Mouse (Mus musculus): ENCODE results near the gene Shank2.
A peak's percentile ranks its signal among the peaks of the same experiment; 100 is the strongest.

The Shank2 gene

DNA sequence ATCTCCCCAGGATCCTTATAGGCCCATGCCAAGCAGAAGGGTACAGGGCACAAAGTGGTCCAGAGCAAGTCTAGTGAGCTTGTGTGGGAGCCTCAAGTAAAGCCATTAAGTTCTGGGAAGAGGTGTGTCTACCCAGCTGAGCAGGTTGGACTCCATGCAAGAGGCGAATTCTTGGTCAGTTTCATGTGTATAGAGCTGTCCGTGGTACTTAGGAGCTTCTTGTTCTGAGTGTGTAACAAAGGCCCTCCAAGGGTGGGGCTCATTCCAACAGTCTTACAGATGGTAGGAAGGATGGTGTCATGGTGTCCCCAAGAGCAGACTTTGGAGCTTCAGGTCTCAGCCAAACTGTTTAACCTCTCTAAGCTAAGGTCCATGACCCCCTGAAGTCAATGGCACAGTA, 158.3 kb downstream of the Shank2 start:
- DNase-seq (ENCODE audit: low read depth in 2 of 2, low spot score in 2 of 2): no peak

DNA sequence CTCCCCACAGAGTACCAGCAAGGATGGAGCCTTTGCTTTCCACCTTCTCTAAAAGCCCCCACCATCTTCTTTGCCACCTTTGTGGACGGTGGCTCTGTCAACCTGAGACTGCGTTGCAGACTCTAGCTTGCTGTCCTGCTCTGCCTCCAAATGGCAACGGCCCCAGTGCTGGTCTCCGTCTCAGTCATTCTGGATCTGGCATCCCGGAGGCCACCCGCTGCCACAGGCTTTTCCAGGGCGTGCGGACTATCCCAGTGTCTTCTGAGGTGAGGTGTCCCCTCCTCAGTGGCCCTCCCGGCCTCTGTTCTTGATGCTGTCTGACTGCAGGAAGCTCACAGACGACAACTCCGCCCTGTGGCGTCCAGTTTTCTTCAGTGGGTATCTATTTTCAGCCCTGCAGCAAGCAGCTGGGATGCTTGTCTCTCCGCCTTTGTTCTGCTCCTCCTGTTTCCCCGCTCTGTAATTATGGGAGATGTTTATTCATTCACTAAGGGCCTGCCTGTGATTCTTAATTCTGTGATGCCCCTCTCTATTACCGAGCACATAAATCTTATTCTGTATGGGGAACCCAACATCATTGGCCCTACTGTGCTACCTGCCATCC, 159.0 kb downstream of the Shank2 start:
- no peak for DNase-seq (ENCODE audit: low read depth in 2 of 2, low spot score in 2 of 2)

DNA sequence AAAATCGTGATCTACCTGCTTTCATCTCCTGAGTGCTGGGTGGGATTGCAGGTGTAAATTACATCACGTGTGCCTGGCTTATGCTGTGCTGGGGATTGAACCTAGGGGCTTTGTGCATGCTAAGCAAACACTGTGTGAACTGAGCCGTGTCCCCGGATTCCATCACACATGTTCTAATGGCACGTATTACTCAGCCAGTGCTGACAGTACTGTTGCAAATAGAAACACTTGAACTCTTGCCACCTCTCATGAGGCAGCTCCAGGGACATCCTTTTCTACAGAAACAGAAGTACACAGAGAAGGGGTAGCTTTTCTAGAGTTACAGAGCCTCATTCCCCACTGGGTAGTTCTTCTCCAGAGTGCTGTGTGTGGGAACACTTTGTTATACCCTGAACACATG, 168.5 kb downstream of the Shank2 start:
- DNase-seq (ENCODE audit: low read depth in 2 of 2, low spot score in 2 of 2): no peak

DNA sequence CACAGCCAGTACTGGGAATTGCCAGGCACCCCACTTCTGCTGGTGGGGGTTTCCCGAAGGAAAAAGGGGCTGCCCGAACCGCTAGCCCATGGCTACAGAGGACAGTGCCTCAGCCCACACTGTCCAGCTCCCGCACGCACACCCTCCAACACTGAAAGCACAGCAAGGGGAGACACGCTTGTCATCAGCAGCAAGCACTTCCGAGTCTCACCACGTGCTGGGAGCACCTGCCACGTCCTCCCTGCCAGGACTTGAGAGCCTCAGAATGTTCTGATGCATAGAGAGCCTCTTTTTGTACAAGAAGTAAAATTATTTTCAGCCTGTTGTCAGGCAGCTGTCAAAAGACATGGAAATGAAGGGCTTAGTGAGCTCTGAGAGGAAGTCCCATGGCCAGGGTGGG, 169.0 kb downstream of the Shank2 start:
- no peak for DNase-seq (ENCODE audit: low read depth in 2 of 2, low spot score in 2 of 2)

DNA sequence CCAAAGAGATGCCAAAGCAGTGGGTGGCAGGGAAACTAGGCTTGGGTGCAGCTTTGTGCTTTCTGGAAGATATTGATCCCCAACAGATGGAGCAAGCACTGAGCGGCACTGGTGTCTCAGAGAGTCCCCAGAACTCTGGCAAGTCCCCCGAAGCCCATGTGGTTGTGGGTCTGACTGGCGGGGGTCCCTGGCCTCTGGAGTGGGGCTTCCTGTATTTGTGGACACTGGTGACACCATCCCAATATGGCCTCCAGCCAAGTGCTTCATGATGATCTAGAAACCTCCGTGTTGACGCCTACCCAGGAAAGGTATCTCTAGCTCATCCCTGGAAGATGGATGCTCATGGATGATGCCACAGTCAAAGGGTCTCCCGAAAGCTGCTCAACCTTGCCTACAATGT, 172.1 kb downstream of the Shank2 start:
- no peak for DNase-seq (ENCODE audit: low read depth in 2 of 2, low spot score in 2 of 2)

DNA sequence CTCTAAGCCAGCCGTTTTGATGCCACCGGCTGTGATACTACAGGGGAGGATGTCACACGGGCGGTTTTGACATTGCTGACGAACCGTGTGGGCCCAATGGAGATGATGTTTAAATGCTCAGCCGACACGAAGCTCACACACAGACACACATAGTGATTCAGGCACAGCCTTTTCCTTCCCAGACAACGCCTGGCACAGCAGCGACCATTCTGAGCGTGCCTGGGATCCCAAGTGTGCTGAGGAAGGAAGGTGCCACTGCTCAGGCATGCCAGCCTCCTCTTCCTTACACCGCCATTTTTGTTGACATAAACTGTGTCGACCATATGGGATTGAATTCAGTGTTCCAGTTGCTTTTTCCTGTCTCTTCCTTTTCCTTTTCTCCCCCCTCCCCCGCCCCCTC, 172.6 kb downstream of the Shank2 start:
- no peak for DNase-seq (ENCODE audit: low read depth in 2 of 2, low spot score in 2 of 2)

DNA sequence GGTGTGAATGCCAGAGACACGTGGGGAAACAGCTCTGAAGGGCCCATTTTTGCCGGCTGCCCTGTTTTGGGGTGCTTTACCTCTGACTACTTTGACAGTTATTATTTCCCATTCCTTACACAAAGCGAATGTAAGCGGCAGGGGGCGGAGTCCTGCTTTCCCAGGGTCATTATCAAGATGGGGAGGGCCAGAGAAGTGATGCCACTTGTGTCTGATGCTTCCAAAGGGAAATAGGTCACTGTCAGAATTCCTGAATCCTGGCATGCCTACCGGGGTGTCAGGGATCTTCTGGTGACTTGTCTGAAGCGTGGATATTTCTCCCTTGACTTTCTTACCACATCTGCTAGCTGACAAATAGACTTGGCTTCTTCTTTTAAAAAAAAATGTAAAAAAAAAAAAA, 173.3 kb downstream of the Shank2 start:
- no peak for DNase-seq (ENCODE audit: low read depth in 2 of 2, low spot score in 2 of 2)

DNA sequence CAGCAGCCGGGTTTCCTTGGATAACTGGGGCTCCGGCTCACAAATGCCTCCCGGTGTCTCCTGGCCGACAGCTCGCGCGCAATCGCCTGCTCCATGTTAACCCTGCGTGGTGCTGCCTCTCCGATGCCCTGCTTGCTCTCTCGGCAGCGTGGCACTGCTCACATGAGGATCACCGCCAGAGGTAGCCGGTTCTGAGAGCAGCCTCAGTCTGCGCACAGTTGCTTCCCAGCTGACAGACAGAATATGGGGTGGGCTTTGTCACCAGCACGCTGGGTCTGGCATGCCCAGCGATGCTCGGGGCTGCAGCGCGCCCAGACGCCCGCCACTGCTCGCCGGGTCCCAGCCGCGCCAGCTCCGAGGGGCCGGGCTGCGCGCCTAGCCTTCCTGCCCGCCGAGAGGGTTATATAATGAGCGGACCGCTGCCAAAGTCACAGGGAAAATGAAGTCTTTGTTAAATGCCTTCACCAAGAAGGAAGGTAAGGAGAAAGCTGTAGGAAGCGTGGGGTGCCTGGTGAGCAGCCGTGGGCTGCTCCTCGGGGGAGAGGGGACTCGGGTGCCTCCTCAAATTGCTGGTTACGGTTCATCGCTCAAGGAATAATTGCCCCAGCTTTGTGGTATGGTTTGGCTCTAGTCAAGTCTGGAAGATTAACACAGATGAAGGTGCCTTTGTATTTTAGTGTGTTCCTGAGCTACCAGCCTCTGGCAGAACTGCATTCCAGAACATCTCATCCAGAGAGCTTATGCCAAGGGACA, 173.9 kb downstream of the Shank2 start:
- no peak for DNase-seq (ENCODE audit: low read depth in 2 of 2, low spot score in 2 of 2)

DNA sequence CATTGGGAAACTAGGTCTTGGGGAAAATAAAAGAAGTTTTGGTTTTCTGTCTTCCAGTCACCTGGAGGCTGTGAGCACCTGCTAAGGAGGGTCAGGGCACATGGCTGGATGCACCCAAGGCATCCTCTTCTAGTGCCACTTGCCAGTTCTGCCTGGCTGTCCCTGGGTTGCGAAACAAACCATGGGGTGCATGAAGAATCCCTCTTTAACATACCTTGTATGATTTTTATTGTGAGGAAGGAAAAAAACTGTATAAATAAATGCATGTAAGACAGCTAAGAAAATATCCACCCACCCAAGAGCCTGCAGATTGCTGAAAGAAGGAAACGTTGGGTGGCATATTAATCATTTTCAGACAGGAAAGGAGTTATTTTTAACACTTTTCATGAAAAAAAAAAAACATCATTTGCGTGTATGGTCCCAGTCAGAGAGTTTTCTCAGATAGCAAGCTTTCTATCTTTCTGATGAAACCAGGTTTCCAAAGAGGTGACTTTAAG, 174.6 kb downstream of the Shank2 start:
- no peak for DNase-seq (ENCODE audit: low read depth in 2 of 2, low spot score in 2 of 2)

DNA sequence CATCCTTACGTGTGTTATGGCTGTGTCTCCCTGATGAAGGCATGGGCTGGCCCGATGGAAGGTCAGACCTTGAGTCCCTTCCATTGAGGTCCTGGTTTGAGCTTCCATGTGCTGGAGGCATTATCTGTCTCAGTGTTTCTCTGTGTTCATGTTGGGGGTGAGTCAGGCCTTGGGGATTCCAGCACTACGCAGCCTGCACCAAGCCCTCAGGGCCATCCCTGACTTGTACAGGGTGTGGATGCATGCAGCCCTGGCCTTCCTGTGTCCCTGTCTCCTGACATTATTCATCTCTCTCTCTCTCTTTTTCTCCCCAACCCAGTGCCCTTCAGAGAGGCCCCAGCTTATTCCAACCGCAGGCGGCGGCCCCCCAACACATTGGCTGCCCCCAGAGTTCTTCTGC, 177.7 kb downstream of the Shank2 start:
- DNase-seq (ENCODE audit: low read depth in 2 of 2, low spot score in 2 of 2): no peak

DNA sequence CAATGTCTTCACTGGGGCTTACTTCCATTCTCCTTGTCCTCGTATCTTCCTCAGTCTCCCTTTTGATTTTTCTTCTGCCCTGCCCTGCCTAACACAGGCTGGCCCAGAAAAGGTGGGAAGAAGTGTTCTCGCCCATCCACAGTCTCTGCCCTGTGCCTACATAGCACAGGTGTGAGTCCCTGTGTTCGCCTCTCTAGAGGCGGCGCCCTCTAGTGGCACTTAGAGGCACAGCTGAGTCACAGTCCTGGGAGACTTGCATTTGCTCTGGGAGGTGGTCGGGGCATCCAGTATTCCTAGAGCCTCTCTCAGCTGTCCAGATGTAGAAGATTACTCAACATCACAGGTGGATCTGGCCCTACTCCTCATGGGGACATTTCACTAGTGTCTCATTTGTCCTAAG, 179.2 kb downstream of the Shank2 start:
- peak; percentile 10 to 14 for DNase-seq (ENCODE audit: low read depth in 2 of 2, low spot score in 2 of 2)

DNA sequence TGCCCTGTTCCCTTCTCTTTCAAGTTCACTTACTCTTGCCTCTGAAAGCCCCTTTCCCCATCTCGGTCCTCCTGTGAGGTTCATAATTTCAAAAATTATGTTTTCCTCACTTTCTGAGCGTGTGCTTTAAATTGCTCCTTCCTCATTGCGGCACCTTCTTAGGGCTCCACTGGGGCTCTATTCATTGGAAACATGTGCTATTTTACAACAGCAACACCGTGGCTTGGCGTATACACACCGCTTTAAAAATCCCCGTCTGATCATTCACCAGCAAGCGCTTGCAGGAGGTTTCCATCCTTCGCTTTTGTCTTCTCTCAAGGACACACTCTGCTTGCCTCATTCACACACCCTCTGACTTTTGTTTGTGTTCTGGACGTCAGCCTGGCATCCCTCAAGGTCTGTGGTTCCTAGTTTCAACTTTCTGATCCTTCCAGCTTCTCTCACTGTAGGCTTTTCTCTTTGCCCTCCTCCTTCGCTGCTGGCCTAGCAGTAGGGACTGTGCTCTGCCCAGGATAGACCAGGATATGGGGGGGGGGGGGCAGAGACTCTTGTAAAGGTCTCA, 186.2 kb downstream of the Shank2 start:
- DNase-seq (ENCODE audit: low read depth in 2 of 2, low spot score in 2 of 2): no peak

DNA sequence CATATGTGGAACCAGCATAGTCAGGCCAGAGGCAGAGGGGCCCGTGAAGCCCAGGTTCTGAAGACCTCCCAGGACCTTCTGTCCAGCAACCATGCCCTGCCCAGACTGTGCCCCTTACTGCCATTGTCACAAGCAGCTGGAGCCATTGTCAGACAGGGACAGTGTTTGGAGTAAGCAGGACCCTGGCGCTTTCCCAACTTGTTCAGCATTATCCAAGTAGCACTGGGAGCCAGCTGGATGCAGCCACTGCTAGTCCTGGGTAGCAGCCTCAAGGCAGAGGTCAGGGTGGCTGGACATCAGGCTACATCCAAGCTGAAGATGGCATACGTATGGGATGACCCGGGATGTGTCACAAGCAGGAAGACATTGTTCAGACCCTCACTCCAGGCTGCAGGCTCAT, 187.7 kb downstream of the Shank2 start:
- DNase-seq (ENCODE audit: low read depth in 2 of 2, low spot score in 2 of 2): no peak

DNA sequence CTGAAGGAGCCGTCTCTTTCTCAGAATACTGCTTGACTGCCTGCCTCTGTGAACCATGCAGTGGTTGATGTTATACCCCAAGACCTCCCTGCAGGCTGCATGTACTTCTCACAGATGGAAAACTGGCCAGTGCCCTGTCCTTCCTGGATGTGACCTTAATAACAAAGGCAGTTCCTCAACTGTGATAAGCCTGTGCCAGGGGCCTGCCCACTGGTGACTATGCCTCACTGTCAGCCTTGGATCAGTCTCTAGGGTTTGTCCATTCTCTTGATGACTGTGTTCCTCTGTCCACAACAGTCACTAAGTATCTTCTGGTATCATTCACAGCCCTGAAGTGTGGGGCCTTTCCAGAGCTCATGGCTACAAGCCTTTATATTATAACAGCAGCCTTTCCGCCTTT, 196.8 kb downstream of the Shank2 start:
- DNase-seq (ENCODE audit: low read depth in 2 of 2, low spot score in 2 of 2): no peak

DNA sequence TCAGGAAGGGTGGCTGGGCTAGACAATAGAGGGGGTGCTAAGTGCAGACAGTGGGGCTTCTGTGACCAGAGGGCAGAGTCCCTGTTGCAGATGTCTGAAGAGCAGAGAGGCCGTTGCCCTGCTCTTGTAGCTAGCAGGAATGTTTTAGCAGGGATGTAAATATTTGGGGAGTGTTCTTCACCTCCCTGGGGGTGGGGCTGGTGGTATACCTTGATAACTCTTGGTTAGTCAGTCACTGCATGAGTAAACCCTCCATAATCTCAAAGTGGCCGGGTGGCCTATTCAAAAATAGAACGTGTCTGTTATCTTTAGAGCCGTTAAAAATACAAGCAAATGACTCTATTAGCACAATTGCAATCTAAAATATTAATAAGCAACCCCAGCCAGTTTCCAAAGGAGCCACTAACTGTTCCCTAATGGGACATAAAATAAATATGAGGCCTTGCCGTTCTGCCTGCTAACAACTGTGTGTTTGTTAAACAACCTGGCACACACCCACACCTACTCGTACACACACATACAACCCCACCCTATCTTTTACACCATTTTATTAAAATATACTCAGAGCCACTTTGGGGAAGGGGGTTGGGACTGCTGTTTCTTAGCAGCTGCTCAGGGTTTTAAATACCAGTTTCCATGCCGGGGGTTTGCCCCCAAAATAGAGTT, 200.4 kb downstream of the Shank2 start:
- no peak for DNase-seq (ENCODE audit: low read depth in 2 of 2, low spot score in 2 of 2)

DNA sequence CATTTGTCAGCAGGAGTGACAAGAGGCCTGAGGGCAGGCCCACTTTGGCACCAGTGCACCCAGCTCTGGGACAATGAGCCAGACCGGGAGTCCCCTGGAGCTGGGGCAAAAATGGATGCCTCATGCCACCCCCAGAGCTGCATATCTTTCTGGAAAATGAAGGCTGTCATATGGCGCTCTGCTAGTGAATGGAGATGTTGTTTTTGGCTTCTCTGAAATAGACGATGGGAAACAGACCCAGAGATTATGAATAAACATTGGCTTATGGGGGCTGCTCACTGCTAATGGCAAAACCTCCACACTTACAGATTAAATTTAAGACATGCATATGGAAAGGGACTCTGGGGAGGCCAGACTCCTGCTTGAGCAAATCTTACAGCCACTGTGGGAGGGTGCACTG, 202.6 kb downstream of the Shank2 start:
- no peak for DNase-seq (ENCODE audit: low read depth in 2 of 2, low spot score in 2 of 2)

DNA sequence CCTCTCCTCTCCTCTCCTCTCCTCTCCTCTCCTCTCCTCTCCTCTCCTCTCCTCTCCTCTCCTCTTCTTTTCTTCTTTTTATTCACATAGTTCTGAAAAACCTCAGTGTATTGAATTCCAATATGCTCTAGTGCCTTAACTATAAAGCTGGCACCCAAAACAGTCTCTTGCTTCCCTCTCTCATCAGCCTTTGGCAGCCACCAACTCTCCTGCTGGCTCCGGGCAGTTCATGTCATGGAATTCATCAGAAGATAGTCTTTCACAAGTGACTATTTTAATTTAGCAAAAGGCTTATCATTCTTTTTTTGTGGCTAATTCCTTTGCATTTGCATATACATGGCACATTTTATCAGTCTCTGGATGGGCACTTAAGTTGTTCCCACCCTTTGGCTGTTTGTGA, 203.4 kb downstream of the Shank2 start:
- no peak for DNase-seq (ENCODE audit: low read depth in 2 of 2, low spot score in 2 of 2)

DNA sequence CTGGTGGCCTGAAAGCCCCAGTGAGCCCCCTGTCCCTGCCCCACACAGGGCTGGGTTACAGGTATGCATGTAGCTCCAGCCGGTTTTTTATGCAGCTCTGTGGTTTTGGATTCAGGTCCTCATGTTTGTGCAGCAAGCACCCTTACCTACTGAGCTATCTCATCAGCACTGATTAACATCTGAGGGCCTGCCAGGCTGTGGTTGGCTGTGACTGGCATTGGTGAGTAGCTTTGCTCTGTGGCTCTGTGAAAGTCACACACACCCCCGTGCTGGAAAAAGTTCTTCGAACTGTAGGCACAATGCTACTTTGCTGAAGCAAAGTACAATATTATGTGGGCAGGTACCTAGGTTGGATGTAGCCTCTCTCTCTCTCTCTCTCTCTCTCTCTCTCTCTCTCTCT, 204.1 kb downstream of the Shank2 start:
- no peak for DNase-seq (ENCODE audit: low read depth in 2 of 2, low spot score in 2 of 2)

DNA sequence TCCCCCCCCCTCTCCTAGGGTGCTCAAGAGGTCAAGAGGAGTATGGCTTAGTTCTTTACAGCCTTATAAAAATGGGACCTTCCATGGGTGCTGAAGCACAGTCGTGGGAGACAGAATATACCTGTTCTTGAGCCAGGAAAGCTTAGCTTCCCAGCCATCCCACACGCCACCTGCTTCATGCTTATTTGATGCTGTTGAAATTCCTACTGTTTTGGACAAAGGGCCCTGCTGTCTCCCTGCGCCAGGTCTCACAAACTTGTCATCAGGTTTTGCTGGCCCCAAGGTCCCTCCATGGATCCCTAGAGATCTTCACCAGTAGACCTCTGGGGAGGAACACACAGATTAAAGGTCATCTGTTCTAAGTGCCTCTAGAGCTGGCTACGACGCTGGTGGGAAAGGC, 204.5 kb downstream of the Shank2 start:
- no peak for DNase-seq (ENCODE audit: low read depth in 2 of 2, low spot score in 2 of 2)

DNA sequence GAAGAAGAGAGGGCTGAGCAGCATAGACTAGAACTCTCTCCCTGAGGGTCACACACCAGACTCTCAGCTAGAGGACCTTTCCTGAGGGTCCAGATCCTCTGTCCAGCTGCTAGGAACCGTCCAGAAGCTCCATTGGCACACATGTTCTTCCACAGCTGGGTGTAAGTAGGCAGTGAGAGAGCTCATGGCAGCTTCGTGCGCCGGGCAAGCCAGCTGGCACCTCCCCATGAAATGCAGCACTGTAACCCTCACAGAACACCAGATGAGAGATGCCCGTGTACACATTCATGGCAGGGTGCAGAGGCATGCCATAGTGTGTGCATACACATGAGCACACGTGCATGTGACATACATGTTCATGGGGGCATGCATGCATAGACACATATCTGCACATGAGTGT, 205.4 kb downstream of the Shank2 start:
- DNase-seq (ENCODE audit: low read depth in 2 of 2, low spot score in 2 of 2): no peak

DNA sequence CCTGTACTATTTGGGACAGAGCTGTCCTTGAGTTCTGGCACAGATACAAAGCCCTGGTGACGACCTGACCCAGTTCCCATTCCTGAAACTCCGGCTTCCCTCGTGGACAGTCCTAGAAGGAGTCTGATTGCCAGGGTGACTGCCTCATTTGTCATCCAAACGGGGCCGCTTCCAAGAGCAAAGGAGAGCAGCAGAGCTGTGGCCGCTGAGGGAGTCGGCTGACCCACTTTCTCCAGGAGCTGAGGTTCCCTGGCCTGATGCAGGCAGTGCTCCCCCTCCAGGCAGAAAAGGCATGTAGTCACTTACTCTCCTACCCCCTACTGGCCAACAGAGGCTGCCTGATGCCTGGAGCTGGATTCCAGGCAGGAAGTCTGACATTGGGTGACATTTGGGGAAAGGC, 206.1 kb downstream of the Shank2 start:
- DNase-seq (ENCODE audit: low read depth in 2 of 2, low spot score in 2 of 2): no peak

DNA sequence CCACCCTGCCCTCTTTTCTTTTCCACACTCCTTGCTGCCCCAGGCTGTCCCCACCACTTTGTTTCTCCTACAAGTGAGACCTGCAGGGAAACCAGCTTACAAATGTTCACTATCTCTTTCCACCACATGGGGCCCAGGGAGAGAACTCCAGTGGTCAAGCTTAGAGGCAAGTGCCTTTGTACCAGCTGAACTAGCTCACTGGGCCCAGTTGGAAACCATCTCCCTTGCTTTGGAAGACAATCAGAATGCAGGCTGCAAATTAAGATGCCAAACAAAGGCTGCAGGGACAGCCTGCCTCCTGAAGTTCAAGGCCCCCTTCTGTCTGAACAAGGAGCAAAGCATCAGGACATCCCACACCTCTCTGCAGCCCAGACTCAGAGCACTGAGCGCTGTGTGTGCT, 206.9 kb downstream of the Shank2 start:
- no peak for DNase-seq (ENCODE audit: low read depth in 2 of 2, low spot score in 2 of 2)

Data from CD8-positive naive resting alpha-beta T cell, adult 2 months (primary cell).